Mouse (Mus musculus): ENCODE measurements around the gene Mcu.
A peak's percentile ranks its signal among the peaks of the same experiment; 100 is the strongest.

Mcu gene

DNA sequence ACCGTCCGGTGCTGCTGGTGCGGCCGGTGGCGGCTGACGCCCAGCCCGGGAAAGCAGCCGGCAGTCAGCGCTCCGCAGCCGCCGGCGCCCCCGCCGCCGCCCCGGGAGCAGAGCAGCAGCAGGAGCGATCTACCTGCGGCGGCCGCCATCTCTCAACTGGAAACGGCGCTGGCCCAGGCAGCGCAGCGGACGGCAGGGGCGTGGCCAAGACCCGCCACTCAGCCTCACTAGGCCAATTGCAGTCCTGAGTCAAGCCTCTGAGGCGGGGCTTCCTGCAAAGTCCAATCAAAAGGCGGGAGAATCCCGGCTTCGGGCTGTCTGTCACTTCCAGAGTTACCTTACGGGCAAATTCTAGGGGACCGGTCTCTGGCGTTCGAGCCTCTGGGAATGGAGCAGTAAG, at the start of gene Mcu:
Gene Mcu, minus strand, starts transcription at position 171 of the 400 bp plus-strand sequence.
- DNase-seq (ENCODE audit: low spot score), result peak; percentile 97

DNA sequence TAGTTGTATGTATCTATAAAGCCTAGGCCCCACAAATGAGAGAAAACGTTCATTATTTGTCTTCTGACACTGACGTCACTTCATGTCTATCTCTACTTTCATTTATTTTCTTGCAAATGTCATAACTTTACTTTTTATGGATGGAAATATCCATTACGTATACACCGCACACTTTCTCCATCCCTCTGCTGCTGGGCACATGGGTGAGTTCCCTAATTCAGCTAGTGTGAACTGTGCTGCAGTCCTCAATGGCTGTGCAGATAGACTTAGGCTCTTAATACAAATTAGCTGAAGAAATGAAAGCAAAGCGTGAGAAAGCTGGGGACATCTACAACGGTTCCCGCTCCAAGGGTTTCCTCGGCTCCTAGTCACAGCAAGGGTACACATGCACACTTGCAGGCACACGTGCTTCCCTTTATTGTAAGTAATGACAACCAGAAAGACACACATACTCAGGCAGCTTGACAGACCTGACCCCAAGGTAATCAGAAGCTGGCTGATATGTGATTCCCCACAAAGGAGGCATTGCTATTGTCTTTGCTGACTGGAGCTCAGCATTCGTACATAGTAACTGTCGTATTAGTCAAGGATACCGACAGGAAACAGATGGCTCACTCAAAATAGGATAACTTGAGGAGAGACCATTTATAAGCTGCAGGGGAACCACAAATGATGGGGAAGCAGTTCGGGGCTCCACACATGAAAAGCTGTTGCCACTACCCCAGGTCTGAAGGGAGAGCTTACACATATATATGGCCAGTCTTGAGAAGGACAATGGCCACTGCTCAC, 49.2 kb upstream of the Mcu start:
- DNase-seq (ENCODE audit: low spot score), result no peak

DNA sequence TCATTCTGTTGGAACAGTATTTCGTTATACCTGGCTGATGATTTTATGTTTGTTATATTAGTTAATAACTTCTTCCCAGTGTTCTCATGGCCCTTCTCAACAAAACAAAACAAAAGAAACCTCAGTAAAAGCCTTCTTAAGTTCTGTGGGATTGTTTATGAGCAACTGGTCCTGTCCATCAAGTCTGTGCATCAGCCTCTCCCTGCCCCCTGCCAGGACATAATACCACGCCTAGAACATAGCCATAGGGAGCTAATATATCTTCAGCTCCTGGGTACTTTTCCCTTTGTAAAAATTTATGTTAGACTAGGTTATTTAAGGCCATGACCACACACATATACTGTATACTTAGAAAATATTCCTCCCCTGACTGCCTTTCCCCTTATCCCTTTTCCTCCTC, 48.3 kb upstream of the Mcu start:
- no peak for DNase-seq (ENCODE audit: low spot score)

DNA sequence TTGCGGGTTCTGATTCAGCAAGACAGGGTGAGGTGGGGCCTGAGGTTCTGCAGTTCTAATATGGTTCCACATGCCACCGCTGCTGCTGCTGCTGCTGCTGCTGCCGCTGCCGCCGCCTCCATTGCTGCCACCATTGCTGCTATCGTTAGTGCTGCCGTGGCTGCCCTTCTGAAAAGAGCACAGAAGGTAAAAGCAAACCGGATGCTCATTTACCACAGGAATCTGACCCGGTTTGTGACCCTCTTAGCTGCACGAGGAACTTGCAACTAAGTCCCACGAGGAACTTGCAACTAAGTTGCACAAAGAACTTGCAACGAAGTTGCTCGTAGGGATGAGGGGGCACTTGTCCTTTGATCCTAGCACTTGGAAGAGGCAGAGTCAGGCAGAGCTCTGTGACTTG, 40.3 kb upstream of the Mcu start:
- no peak for DNase-seq (ENCODE audit: low spot score)

DNA sequence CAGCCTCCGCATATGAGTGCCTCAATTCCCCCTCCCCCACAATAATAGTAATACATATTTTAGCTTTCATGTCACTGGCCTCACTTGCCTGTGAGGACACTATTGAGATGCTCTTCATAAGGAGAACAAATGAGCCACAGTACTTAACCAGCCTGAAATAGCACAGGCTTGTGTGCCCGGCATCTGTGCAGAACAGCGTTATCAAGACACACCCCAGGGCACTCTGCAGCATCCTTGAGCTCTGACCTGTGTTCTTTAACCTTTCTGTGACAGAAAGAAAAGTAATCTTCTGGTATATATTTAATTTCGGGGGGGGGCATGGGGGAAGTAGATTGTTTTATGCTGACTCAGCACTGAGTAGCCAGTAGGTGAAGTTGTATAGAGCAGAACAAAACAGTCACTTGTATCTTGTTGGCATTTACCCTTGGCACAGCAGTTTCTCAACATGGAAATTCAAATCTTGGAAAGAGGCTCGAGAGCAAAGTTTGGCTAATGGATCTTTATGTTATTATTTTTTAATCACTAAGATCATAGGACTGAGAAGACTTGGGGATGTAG, 30.4 kb upstream of the Mcu start:
- DNase-seq (ENCODE audit: low spot score), result no peak

DNA sequence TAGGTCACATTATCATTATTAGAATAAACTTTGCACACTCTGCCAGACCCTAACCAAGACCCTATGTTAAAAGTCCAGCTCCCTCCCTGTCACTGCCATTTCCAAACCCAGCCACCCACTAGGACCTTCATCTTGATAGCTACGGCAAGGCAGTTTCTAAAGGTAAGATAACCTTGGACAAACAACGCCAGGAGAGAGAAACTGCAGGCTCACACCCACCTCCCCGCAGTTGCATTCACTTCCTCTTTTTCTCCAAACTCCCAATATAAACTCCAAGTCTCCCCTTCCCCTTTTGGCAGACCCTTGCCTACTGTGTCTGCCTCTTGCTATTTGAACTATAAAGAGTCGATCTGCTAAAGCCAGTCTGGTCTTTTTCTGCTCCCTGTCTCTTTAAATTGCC, 28.7 kb upstream of the Mcu start:
- DNase-seq (ENCODE audit: low spot score), result no peak

DNA sequence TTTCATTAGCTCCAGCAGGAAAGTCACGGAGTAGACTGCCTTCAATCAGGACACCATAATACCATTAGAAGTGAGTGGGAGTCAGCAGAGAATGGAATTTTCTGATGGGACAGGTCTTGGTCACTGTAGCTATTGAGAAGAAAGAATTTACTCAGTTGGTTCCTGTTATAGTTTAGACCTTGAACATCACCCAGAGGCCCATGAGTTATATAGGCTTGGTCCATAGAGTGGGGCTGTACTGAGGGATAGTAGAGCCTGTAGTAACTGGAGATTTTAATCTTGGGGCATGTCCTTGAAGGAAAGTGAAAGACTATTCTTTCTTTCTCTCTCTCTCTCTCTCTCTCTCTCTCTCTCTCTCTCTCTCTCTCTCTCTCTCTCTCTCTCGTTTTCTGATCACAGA, 28.2 kb upstream of the Mcu start:
- DNase-seq (ENCODE audit: low spot score), result no peak

DNA sequence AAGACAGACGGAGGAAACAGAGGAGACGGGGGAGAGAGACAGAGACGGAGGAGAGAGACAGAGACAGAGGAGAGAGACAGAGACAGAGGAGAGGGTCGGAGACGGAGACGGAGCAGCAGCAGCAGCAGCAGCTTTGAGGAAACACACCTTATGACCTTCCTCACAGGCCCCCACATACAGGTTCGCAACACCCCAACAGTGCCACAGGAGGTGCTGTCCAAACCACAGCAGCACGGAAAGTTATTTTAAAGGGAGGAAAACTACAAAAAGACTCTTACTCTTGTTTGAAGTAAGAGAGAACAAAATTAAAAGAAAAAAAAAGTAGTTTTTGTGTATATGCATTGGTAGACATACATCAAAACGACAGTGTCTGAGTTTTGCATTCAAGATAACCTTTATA, 27.2 kb upstream of the Mcu start:
- DNase-seq (ENCODE audit: low spot score), result no peak

DNA sequence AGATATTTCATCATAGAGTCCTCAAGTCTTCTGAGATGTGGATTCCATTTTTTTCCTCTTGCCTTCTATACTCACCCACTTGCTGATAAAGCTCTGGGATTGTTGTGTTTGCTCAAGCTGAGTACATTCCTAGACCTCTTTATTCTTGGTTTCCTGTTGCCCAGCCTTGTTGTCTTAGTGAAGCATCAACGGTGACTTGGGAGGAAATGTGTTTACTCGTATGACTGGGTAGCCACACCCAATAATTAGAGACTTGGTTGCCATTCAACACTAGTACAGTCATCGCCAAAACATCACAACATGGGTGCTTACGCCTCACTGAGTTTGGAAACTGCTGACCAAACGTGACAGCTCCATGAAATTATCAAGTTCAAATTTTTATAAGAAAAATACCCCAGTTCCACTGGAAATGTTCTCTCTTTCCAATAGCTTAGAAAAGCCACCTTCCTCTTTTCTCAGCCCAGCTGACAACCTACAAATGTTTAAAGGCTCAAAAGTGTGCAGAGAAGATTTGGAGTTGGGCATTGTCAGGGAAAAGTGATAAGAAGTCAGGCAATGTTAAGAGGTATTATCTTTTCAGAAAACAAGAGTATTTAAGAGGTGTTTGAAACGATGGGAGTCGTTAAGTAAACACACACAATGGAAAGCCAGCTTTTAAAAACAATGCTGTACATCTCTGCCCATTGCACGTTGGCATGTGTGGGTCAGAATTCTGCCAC, 26.3 kb upstream of the Mcu start:
- DNase-seq (ENCODE audit: low spot score), result no peak

DNA sequence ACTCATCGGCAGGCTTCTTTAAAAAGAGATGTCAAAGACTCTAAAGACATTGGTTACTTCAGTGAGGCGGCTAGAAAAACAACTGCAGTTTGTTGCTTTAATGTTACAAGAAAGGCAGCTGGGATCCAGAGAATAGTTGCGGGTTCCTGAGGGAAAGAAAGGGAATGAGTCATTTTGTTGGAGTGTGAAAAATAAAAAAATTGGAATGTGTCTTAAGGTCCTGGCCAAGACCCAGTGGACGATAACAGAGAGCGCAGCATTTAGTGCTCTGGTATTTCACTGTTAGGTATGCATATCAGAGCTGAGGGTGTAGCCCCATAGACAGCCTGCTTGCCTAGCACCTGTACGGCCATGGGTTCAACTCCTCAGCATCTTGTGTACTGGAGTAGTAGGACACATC, 22.1 kb upstream of the Mcu start:
- DNase-seq (ENCODE audit: low spot score), result no peak

DNA sequence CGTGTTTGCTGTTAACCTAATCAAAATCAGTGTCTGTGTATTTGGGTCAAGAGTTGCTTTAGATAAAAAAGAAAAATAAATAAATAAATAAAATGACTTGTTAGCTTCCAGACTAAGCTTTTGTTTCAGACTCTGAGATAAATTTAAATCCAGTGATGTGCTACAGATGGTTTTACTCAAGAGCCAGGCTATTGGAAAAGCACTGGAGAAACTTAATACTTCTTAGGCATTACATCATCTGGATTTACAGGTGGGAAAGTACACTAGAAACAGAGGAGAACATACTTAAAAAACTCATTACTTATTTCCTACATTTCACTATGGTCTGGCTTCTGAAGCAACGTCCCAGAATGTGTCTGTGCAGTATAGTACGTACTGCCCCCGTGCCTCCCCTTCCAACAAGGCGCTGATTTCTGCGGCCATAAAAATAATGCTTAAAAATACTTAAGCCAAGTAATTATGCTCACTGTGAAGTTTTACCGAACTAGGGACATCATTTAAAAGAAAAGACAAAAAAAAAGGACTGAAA, 21.2 kb upstream of the Mcu start:
- no peak for DNase-seq (ENCODE audit: low spot score)

DNA sequence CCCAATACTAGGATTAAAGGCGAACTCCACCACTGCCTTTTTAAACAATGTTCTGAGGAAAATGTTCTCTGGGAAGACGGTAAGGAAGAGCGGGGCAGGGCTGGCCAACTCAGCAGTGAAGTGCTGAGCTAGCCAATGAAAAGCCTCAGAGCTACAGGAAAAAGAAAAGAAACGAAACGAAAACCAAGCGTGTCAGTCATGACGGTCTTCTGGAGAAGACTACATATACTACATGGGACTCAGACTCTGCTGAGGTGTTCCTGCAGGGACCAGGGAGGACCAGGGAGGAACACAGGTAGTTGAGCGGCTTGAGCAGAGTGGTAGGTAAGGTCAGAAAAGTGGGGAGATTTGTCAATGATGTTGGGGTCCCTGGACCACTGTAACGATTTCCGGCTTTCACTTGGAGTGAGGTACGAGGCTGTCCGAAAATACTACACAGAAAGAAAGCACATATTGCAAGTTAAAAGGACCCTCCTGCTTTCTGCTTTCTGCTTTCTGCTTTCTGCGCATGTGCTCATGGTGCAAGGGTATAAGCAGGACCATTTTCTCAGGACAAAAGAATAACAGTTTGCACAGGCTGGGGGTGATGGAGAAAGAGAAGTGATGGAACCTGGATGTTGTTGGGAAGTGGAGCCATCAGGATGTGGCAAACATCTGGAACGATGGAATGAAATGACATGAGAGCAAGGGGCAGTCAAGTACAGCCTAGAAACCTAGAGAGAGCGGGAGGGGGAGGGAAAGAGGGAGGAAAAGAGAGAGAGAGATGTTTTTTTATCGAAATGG, 20.4 kb upstream of the Mcu start:
- DNase-seq (ENCODE audit: low spot score), result no peak

DNA sequence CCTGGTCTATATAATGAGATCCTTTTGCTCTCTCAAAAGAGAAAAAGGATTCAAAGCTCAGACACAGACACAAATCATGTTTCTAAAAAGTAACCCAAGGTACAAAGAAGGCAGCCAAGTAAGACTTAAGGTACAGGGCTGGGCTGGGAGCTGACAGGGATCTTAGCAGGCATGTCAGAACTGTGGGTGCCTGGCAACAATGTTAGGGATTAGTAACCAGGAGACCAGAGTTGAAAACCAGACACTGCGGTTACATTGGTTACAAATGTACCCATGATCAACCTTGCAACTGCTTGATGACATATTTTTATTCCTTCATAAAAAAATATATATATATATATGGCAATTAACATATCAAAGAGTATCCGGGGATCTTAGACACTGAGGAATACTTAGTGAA, 19.6 kb upstream of the Mcu start:
- no peak for DNase-seq (ENCODE audit: low spot score)

DNA sequence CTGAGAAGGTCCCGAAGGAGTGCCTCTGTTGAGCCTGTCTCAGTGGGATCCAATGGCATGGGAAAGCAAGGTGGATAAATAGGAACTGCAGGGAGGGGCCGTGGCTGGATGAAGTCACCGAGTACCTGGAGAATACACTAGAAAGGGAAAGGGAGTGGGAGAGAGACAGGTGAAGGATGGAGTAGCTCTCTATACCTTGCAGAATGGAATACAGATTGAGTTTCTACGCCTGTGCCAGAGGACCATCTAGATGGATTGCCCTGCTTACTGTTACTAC, 13.0 kb upstream of the Mcu start:
- no peak for DNase-seq (ENCODE audit: low spot score)

DNA sequence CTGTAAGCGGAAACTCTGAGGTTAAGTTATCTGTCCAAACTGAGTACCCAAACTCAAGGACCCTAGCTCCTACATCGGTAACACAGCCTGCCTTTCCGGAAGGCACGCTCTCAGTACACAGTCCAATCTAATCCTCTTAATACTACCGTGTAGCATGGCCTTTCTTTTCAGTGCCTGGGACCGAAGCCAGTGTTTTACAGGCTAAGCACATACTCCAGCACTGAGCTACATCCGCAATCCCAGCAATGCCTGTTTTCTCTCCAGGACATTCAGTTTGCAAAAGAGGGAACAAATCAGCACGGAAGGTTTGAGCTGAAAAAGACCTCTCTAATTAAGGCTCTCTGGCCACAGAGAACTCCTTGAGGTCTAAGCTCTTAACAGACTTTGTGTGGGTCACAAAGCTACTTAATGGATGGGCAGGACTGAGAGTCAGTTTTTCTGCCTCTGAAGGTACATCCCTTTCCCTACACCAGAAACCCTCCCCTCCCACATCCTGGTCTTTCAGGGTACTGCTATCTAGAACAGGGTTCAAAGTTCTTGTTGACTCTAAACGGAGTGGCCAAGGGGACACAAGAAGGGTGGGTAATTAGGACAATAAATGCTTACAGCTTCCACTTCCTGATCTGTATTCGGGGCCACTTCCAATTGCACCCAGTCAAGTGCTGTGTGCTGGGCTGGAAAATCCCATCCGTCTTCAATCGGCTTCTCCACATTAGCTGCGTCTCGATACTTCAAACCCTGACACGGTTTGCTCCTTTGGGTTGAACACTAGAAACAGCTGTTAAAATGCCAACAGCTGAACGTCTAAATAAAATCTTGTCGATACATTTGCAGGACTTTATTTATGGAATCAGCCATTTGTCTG, 12.4 kb upstream of the Mcu start:
- DNase-seq (ENCODE audit: low spot score), result no peak

DNA sequence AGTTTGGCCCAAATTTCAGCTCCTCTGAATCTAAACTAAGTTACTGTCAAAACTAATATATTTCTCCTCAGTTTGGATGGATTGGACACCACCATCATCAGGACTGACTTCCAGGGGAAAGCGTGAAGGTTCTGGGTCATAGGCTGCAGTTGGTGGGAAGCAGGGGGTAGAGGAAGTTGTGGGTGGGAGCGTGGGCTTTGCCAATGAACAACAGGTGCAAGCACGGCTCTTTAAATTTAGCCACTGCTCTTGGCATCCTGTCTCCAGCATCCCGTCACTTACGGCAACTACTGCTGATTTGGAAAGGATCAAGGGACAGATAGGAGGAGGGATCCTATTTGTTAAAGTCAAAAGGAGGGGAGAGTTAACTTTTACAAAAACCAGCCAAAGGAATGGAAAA, 7.0 kb upstream of the Mcu start:
- DNase-seq (ENCODE audit: low spot score), result no peak

DNA sequence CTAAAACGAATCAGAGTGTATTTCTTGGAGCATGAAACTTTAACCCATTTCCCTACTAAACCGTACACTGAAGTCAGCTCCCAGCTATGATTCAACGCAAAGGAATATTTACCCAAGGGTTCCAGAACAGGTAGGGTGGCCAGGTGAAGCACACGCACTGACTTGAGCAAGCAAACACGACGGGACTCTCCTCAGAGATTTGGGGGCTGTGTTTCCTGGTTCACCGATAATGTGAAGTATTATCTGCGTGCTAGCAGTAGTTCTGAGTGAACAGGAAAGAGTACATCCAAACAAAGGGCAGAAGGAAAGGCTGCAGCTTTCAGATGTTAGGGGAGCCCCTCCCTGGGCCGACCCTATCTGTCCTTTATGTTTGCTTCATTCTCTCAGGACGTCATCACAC, 4.9 kb upstream of the Mcu start:
- no peak for DNase-seq (ENCODE audit: low spot score)

DNA sequence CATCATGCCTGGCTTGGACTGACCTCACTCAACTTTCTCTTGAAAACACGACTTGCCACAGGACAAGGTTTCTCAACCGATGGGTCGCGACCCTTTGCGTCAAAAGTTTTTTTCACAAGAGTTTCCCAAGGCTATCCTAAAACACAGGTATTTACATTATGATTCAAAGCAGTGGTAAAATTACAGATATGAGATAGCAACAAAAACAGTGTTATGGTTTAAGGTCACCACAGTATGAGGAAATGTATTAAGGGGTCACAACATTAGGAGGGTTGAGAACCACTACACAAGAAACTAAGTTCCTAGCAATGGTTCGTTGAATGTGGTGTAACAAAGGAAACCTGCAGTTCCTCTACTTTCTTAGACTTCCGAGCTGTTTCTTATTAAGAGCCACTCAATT, 1.3 kb upstream of the Mcu start:
- DNase-seq (ENCODE audit: low spot score), result no peak

DNA sequence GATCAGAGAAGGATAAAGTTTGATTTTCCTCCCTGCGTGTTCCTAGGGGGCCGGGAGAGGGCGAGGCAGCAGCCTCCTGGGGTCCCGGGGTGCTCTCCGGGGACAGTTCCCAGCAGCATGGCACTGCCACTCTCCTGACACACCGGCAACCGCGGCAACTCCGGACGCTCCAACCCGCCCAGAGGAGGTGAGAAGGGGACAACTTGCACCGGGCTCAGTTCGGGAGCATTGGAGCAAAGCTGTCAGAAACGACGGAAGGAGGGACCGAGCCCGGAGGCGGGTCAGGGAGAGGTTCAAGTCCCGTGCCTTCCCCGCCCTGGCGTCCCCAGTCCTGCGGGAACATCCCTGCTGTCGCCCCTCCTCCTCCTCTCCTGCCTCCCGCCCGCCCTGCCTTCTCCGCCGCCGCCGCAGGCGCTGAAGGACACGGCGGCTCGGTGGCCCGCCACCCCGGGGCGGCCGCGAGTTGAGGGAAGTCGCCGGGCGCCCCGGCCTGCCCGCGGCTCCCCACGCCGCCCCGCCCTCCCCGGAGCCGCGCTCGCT, 441 bp downstream of the Mcu start, which contains the start of gene Gm10322:
Gene Gm10322, plus strand, starts transcription at position 83 of the 540 bp plus-strand sequence.
- peak; percentile 76 for DNase-seq (ENCODE audit: low spot score)

DNA sequence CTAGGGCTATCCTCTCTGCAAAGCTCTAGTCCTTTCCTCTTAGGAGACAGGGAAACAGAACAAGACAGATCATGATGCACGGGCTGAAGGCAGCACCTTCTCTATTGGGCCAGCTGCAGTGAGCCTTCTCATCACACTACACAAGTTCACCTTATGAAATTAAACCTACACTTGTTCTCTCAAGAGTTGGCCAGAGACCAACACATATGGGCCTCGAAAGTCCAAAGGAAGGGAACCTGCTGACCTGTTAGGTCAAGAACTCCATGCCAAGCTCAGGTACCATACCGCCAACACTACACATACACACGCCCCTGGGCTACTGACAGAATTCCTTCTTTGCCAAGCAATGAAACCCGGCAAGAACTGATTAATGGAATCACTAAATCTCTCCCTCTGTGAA, 1.1 kb downstream of the Mcu start:
- no peak for DNase-seq (ENCODE audit: low spot score)

DNA sequence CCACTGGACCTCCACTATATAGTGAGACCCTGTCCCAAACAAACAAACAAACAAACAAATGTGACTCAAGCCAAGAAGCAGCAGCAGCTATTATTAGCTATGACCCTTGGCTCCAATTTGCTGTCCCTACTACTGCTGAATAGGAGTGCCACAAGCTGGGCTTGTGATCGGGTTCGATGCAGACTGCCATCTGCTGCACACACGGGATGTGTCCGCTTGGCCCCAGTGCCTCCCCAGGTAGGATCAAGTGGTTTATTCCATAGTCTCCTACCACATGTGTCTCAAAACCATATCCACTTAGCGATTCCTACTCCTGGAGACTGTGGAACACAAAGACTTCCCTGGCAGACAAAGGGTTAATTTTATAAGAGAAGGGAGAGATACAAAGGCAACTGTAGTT, 2.4 kb downstream of the Mcu start:
- no peak for DNase-seq (ENCODE audit: low spot score)

Data from testis, postnatal 10 days (tissue).